Mouse (Mus musculus): Measurements from ENCODE around the gene Pde6b.

The Pde6b gene

GRCm38 (mm10) chr5:108388201-108388600 is at the start of gene Pde6b:
Gene Pde6b, plus strand, starts transcription at chr5:108388391.
- DNase-seq (ENCODE audit: low read depth, low spot score), result no peak

- no peak for DNase-seq (ENCODE audit: low read depth, low spot score)
These were observed 44.5 kb upstream of the Pde6b start for GRCm38 (mm10) chr5:108343680-108344170.

GRCm38 (mm10) chr5:108345313-108346071 is 42.7 kb upstream of the Pde6b start:
- no peak for DNase-seq (ENCODE audit: low read depth, low spot score)

GRCm38 (mm10) chr5:108347843-108348242 is 40.3 kb upstream of the Pde6b start:
- DNase-seq (ENCODE audit: low read depth, low spot score), result no peak

- no peak for DNase-seq (ENCODE audit: low read depth, low spot score)
These were observed 38.6 kb upstream of the Pde6b start for GRCm38 (mm10) chr5:108349511-108350148.

GRCm38 (mm10) chr5:108354056-108354455 is 34.1 kb upstream of the Pde6b start:
- no peak for DNase-seq (ENCODE audit: low read depth, low spot score)

- no peak for DNase-seq (ENCODE audit: low read depth, low spot score)
These were observed 30.3 kb upstream of the Pde6b start for GRCm38 (mm10) chr5:108357862-108358261.

GRCm38 (mm10) chr5:108359491-108359890 is 28.7 kb upstream of the Pde6b start:
- DNase-seq (ENCODE audit: low read depth, low spot score), result no peak

GRCm38 (mm10) chr5:108360211-108360610 is 28.0 kb upstream of the Pde6b start:
- no peak for DNase-seq (ENCODE audit: low read depth, low spot score)

GRCm38 (mm10) chr5:108362330-108362729 is 25.9 kb upstream of the Pde6b start:
- DNase-seq (ENCODE audit: low read depth, low spot score), result no peak

- no peak for DNase-seq (ENCODE audit: low read depth, low spot score)
These were observed 21.7 kb upstream of the Pde6b start for GRCm38 (mm10) chr5:108366328-108366983.

GRCm38 (mm10) chr5:108366984-108367841 is 21.0 kb upstream of the Pde6b start:
- DNase-seq (ENCODE audit: low read depth, low spot score), result no peak

- DNase-seq (ENCODE audit: low read depth, low spot score), result no peak
These were observed 20.3 kb upstream of the Pde6b start, which contains the start of gene Gm42517 for GRCm38 (mm10) chr5:108367871-108368332. Gene Gm42517, minus strand, starts transcription at chr5:108367922.

GRCm38 (mm10) chr5:108368446-108368845 is 19.7 kb upstream of the Pde6b start:
- DNase-seq (ENCODE audit: low read depth, low spot score), result no peak

GRCm38 (mm10) chr5:108368851-108369621 is 19.2 kb upstream of the Pde6b start:
- DNase-seq (ENCODE audit: low read depth, low spot score), result no peak

GRCm38 (mm10) chr5:108369964-108370363 is 18.2 kb upstream of the Pde6b start:
- DNase-seq (ENCODE audit: low read depth, low spot score), result no peak

- no peak for DNase-seq (ENCODE audit: low read depth, low spot score)
These were observed 14.1 kb upstream of the Pde6b start for GRCm38 (mm10) chr5:108374079-108374478.

GRCm38 (mm10) chr5:108376059-108376458 is 12.1 kb upstream of the Pde6b start:
- DNase-seq (ENCODE audit: low read depth, low spot score), result no peak

GRCm38 (mm10) chr5:108378346-108378745 is 9.8 kb upstream of the Pde6b start:
- no peak for DNase-seq (ENCODE audit: low read depth, low spot score)

- DNase-seq (ENCODE audit: low read depth, low spot score), result no peak
These were observed 2.6 kb upstream of the Pde6b start for GRCm38 (mm10) chr5:108385632-108386031.

GRCm38 (mm10) chr5:108386449-108386848 is 1.7 kb upstream of the Pde6b start:
- DNase-seq (ENCODE audit: low read depth, low spot score), result no peak
